Mouse (Mus musculus) bone marrow macrophage, adult 2 months (primary cell): ENCODE measurements around the gene Matk.

ENCODE experiments used
- CTCF ChIP-seq: IDR thresholded peaks from 2 replicates; pipeline ENCODE4 v1.5.1; 2012; ENCODE audit warnings: low read depth, mild to moderate bottlenecking, low read length, moderate library complexity
- POLR2A ChIP-seq: IDR thresholded peaks from 2 replicates; pipeline ENCODE4 v1.6.1; 2012; ENCODE audit warnings: mild to moderate bottlenecking, low read depth, low read length, borderline replicate concordance

DNA sequence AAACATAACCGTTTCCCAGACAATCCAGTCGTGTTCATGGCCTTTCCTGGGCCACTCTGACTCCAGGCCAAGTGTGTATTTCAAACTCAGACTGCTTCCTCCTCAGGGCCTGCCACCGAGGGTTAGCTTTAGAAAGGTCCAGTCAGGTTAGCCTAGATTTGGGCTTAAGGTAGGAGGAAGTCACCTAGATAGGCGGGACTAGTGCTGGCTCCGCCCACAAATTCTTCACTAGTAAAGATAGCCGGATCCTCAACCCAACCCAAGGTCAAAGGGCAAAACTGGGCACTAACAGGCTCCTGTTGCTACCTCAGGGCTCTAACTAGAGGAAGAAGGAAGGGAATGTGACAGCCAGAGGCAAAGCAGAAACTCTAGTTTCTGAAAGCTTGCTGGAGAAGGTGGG, 33.9 kb downstream of the Matk start:
- TF ChIP-seq CTCF (no peak), POLR2A (no peak)
